Mouse (Mus musculus) frontal cortex, postnatal 25 days (tissue): ENCODE measurements around the gene Tprkb.
"Not testable (repeated sequence)": the region's sequence is repeated elsewhere in the genome, so short reads cannot be mapped to it uniquely, and the experiment has no call there.

Source experiments
- DNase-seq, 2 experiments: peaks; one replicate each; pipeline ENCODE4 v3.0.0; 2022; ENCODE audit warnings: low spot score in 2 of 2

Gene Tprkb

GRCm38 (mm10) chr6:85911587-85911986 is at the start of gene Tprkb:
Tprkb (plus strand) TSS chr6:85911865.
- no peak for DNase-seq

- DNase-seq = no peak
Observed at GRCm38 (mm10) chr6:85862565-85862964, 49.1 kb upstream of the Tprkb start.

- DNase-seq = no peak
Observed at GRCm38 (mm10) chr6:85863136-85863535, 48.5 kb upstream of the Tprkb start.

GRCm38 (mm10) chr6:85863840-85864239 is 47.8 kb upstream of the Tprkb start:
- no peak for DNase-seq

- peak in 1 of 2 experiments; percentile 12 for DNase-seq
Observed at GRCm38 (mm10) chr6:85864900-85865639, 46.6 kb upstream of the Tprkb start.

GRCm38 (mm10) chr6:85866166-85866565 is 45.5 kb upstream of the Tprkb start:
- not testable (repeated sequence) for DNase-seq

GRCm38 (mm10) chr6:85866995-85867394 is 44.7 kb upstream of the Tprkb start:
- not testable (repeated sequence) for DNase-seq

GRCm38 (mm10) chr6:85867726-85868690 is 43.7 kb upstream of the Tprkb start:
- DNase-seq = no peak

GRCm38 (mm10) chr6:85869006-85869405 is 42.7 kb upstream of the Tprkb start, which contains the start of gene Nat8f2:
Nat8f2 (minus strand) TSS chr6:85869158.
- not testable (repeated sequence) for DNase-seq

GRCm38 (mm10) chr6:85883246-85883645 is 28.4 kb upstream of the Tprkb start:
- DNase-seq = not testable (repeated sequence)

GRCm38 (mm10) chr6:85884311-85884710 is 27.4 kb upstream of the Tprkb start:
- DNase-seq = no peak

- DNase-seq = no peak
Observed at GRCm38 (mm10) chr6:85888961-85889360, 22.7 kb upstream of the Tprkb start.

- DNase-seq = not testable (repeated sequence)
Observed at GRCm38 (mm10) chr6:85895061-85895648, 16.5 kb upstream of the Tprkb start.

GRCm38 (mm10) chr6:85898596-85899475 is 12.8 kb upstream of the Tprkb start:
- not testable (repeated sequence) for DNase-seq

- no peak for DNase-seq
Observed at GRCm38 (mm10) chr6:85902303-85902702, 9.4 kb upstream of the Tprkb start.

GRCm38 (mm10) chr6:85904642-85905061 is 7.0 kb upstream of the Tprkb start, which contains the start of gene Nat8f4:
Nat8f4 (minus strand) TSS chr6:85904884.
- peak; percentile 80 to 83 for DNase-seq

- peak in 1 of 2 experiments; percentile 17 for DNase-seq
Observed at GRCm38 (mm10) chr6:85906911-85907351, 4.7 kb upstream of the Tprkb start.

- no peak for DNase-seq
Observed at GRCm38 (mm10) chr6:85908341-85908740, 3.3 kb upstream of the Tprkb start.

GRCm38 (mm10) chr6:85909704-85910103 is 2.0 kb upstream of the Tprkb start:
- no peak for DNase-seq

GRCm38 (mm10) chr6:85915141-85915538 is 3.5 kb downstream of the Tprkb start:
- DNase-seq = no peak
